Comparison of ENCODE assay signal across 23 mouse cellular contexts in the genomic region with DNA sequence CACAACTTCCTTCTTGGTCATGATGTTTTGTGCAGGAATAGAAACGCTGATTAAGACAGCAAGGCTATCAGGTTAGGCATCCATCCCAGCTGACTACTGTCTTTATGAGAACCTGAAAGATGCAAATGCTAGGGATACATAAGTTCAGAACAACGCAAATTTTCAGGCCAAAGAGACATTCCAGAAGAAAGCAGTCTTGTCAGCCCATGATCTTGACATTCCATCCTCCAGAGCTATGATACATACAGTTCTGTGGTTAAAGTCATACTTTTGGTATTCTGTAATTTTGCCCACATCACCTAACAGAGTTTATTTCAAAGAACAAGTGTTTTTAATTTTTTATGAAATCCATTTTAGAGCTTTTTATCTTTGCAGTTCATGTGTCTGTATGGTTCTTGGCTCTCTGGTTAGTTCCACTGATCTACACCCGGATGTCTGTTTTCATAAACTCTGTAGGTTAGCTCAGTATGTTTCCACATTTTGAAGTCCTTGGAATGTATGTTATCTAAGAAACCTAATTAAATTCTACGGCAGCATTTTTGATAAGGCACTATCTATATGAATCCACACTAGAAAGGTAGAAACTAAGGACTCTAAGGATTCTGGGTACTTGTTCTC.
"Had no signal": no experiment of that assay in that cellular context is flagged by ENCODE, and none has a peak within 500 bp of the region (broad histone marks: within the 10 kb centered on the region; RNA-seq: fewer than 3 reads in every experiment).

No protein-coding gene starts in this region.

- H3K27me3 ChIP-seq: kidney, embryonic 15.5 days; limb, embryonic 13.5 days; liver, embryonic 12.5 days; liver, embryonic 15.5 days; lung, embryonic 15.5 days; megakaryocyte, embryonic 14.5 days; midbrain, embryonic 13.5 days; neural tube, embryonic 13.5 days had no signal

- DNase-seq: kidney, postnatal 10 days; kidney, postnatal 36 days; liver; lung, adult 18-20 months; lung, postnatal 10 days; lung, postnatal 36 days; retina, postnatal 1 day; right cerebral cortex, postnatal 25 days; spleen, adult 18-20 months; thymus, adult 18-20 months; thymus, postnatal 36 days had no signal

- H3K27ac ChIP-seq: kidney, embryonic 15.5 days; limb, embryonic 10.5 days; limb, embryonic 13.5 days; liver, embryonic 12.5 days; liver, embryonic 15.5 days; lung, embryonic 15.5 days; midbrain, embryonic 10.5 days; midbrain, embryonic 13.5 days; neural tube, embryonic 13.5 days had no signal

- H3K9me3 ChIP-seq: kidney, embryonic 15.5 days; limb, embryonic 10.5 days; limb, embryonic 13.5 days; liver, embryonic 12.5 days; liver, embryonic 15.5 days; lung, embryonic 15.5 days; midbrain, embryonic 10.5 days; midbrain, embryonic 13.5 days; neural tube, embryonic 13.5 days had no signal

- H3K4me1 ChIP-seq: kidney, embryonic 15.5 days; limb, embryonic 10.5 days; limb, embryonic 13.5 days; liver, embryonic 12.5 days; liver, embryonic 15.5 days; lung, embryonic 15.5 days; megakaryocyte, embryonic 14.5 days; midbrain, embryonic 10.5 days; midbrain, embryonic 13.5 days; neural tube, embryonic 13.5 days had no signal

- H3K36me3 ChIP-seq: kidney, embryonic 15.5 days; limb, embryonic 10.5 days; limb, embryonic 13.5 days; liver, embryonic 12.5 days; liver, embryonic 15.5 days; lung, embryonic 15.5 days; midbrain, embryonic 10.5 days; midbrain, embryonic 13.5 days; neural tube, embryonic 13.5 days had no signal

- H3K4me3 ChIP-seq: kidney, embryonic 15.5 days; limb, embryonic 10.5 days; limb, embryonic 13.5 days; liver, embryonic 12.5 days; liver, embryonic 15.5 days; lung, embryonic 15.5 days; megakaryocyte, embryonic 14.5 days; midbrain, embryonic 10.5 days; midbrain, embryonic 13.5 days; myocyte; neural tube, embryonic 13.5 days had no signal

- H3K9ac ChIP-seq: kidney, embryonic 15.5 days; limb, embryonic 13.5 days; liver, embryonic 12.5 days; liver, embryonic 15.5 days; lung, embryonic 15.5 days; midbrain, embryonic 13.5 days; neural tube, embryonic 13.5 days had no signal

- H3K4me2 ChIP-seq: kidney, embryonic 15.5 days; limb, embryonic 13.5 days; liver, embryonic 12.5 days; liver, embryonic 15.5 days; lung, embryonic 15.5 days; midbrain, embryonic 13.5 days; neural tube, embryonic 13.5 days had no signal

- ATAC-seq: liver, embryonic 12.5 days; midbrain, embryonic 13.5 days; midbrain, embryonic 16.5 days had no signal
